Mouse (Mus musculus) urinary bladder, postnatal 10 days (tissue): Measurements from ENCODE around the gene Slco4a1.
A peak's percentile ranks its signal among the peaks of the same experiment; 100 is the strongest.

Source experiments
- DNase-seq: peaks from one replicate; pipeline ENCODE4 v3.0.0; 2022; ENCODE audit warnings: low spot score

The Slco4a1 gene

GRCm38 (mm10) chr2:180455723-180456698 lies at the start of gene Slco4a1:
Gene Slco4a1, plus strand, starts transcription at chr2:180456245.
- no peak for DNase-seq

DNA sequence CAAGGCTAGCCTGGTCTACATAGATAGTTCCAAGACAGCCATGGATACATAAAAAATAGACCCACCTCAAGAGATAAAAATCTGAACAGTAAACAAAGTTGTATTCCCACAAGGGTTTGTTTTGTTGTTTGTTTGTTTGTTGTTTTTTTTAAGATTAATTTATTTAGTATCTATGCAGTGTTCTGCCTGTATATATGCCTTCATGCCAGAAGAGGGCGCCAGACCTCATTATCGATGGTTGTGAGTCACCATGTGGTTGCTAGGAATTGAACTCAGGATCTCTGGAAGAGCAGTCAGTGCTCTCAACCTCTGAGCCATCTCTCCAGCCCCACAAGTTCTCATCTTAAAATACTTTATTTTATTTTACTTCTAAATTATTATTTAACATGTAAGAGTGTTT lies 47.6 kb upstream of the Slco4a1 start:
- no peak for DNase-seq

DNA sequence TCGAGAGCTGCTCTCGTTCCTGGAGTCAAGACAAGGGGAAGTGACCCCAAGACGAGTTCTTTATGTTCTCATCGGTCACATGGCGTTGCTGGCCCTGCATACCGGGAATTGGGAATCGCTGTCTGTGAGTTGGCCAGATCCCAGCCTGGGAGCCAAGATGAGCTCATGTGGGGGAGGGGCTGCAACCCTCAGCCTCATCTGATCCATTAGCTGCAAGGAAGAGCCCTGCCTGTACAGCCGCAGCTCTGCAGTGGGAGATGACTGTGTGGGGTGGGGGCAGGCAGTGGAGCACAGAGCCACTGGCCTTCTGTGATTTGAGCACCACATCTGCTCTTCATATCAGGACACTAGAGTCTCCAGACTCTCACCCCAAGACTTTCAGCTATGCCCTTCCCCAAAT lies 45.6 kb upstream of the Slco4a1 start:
- no peak for DNase-seq

GRCm38 (mm10) chr2:180411013-180411412 lies 45.0 kb upstream of the Slco4a1 start:
- DNase-seq = no peak

DNA sequence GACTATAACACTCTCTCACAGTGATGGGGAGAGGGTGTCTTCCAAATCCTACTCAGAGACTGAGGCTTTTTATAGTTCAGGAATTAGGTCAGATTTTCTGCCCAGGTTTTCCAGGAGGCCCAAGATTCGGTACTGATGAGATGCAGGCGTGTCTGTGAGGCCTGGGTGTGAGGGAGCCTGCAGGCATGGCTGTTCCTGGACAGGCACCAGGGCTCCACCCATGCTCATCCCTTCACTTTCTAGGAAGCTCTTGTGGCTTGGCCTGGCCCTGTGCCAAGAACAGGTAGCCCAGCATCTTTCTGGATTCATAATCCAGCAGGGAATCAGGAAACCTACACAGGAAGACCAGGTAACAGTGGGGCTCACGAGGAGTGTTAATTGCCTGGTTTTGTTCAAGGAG lies 40.4 kb upstream of the Slco4a1 start:
- no peak for DNase-seq

DNA sequence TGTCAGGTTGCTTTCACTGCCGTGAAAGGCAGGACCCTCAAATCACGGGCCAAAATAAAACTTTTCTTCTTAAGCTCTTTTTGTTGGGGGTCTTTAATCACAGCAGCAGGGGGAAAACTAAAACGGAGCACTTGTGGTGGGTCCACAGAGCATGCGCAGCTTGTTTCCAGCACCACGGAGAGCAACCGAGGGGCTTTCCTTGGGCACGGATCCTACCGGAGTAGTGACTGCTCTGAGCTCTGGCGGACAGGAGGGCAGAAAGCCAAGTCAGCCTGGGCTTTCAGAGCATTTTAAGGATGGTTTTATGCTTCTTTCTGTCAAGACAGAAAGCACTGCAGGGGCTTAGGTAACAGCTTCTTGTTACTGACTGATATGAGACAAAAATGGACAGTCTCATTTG lies 38.3 kb upstream of the Slco4a1 start:
- DNase-seq = no peak

DNA sequence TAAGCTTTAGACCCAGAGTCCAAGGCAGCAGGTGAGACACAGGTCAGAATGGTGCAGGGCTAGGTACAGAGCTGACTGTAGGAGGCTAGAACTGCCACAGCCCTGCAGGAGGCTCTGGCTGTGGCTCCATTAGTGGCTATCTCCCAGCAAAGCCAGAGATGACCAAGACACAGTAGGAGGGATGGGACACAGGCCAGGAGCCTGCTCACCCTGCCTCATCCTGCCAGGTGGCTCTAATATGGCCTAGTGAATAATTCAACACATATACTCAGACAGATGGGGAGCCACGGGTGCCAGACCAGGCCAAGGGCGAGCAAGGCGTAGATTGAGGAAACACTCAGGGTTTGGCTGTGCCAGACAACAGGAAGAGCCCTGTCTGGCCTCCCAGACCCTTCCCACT lies 35.4 kb upstream of the Slco4a1 start:
- no peak for DNase-seq

DNA sequence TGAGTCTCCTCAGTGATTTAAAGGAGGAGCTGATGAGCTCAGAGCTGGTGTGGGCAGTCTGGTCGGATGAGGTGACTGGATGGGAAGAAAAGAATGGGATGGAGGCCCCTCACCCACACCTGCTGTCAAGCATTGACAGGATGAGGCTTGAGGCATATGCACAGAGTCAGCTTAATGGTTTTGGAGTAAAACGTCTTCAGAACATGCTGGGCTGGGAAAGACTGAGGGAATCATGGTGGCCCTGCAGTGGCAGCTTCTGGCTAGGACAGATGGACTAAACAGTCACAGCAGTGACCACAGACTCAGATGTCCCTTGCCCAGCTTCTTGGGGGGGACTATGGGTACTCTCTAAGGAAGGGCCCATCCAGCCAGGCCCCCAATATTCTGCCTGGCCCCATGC lies 30.9 kb upstream of the Slco4a1 start:
- DNase-seq = no peak

DNA sequence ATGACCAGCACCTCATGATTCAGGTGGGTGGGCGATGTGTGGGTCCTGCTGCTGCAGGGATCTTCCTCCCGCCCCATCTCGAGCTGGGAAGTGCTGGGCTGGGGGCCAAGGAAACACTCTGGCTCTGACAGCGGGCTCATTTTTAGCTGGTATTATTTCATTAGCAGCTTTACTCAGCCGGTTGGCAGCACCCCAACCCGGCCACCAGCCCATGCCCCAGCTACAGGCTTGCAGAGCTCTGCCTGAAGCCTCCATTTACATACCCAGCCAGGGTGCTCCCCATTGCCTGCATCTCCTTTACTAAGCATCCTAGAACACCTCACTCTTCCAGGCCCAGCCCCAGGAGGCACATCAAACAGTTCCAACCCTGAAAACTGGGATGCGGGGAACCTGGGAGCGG lies 29.0 kb upstream of the Slco4a1 start:
- no peak for DNase-seq

- DNase-seq = no peak
These were observed 27.7 kb upstream of the Slco4a1 start for GRCm38 (mm10) chr2:180428331-180428730.

DNA sequence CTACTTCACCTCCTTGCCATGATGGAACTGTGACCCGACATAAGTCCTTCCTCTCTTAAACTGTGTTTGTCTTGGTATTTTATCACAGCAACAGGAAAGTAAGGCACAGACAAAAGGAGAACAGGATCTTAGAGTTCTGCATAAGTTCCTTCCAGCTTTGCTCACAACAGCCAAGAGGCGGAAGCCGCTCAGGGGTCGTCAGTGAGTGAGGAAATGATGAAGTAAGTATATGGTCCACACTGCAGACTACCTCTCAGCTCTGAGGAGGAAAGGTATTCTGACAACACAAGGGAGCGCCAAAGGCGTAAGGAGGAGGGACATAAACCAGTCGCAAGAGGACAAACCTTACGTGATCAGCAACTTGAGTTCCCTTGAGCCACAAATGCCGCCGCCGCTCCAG lies 25.4 kb upstream of the Slco4a1 start:
- no peak for DNase-seq

GRCm38 (mm10) chr2:180432042-180432668 lies 23.9 kb upstream of the Slco4a1 start:
- peak; percentile 71 for DNase-seq

- DNase-seq = no peak
These were observed 23.3 kb upstream of the Slco4a1 start for GRCm38 (mm10) chr2:180432751-180433150.

- DNase-seq = no peak
These were observed 22.7 kb upstream of the Slco4a1 start for GRCm38 (mm10) chr2:180433350-180433749.

GRCm38 (mm10) chr2:180435341-180435926 lies 20.6 kb upstream of the Slco4a1 start:
- DNase-seq = no peak

DNA sequence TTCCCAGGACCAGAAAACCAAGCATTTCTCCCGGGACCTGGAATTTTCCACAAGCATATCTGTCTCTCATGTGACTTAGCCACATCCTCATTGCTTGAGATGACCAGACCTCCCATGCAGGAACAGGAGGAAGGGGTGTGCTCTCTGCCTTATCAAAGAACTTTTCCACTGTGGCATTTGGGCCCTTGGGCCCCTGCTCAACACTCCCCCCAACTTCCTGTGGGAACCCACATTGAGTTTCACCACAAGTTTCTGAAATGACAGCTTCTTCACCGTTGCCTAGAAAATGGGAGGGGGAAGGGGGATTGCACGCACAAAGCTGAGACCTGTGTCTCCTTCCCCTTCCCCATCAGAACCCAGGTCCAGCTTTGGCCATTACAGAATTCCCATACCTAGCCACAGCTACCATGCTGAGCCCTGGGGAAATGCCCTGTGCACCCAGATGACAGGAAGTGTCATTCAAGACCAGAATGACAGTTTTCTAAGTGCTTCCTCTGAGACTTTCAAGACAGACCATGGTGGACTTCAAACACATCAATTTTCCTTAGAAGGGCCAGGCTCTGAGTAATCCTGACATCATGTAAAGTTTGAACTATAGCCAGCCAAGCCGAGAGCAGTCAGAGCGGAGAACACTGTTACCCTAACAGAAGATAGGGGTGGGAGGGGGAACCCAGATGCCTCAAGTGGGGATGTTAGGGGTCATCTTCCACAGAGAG lies 18.7 kb upstream of the Slco4a1 start:
- DNase-seq = no peak

DNA sequence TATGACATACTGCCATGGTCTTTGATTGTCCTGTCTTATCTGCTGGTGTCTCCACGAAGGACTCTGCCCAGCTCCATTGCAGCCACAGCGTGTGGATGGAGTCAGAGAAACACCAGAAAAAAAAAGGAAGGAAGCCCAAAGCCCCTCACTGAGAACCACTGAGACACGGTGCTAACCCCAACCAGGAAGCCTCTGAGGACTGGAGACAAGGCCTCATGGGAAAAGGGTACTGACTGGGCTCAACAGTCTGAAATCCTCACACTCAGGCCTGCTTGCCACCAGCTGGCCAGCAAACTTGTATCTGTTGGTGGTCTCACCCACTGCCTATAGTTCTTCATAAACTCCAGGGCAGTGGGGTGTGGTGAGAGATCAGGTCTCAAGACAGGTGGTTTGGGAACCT lies 16.3 kb upstream of the Slco4a1 start:
- no peak for DNase-seq

DNA sequence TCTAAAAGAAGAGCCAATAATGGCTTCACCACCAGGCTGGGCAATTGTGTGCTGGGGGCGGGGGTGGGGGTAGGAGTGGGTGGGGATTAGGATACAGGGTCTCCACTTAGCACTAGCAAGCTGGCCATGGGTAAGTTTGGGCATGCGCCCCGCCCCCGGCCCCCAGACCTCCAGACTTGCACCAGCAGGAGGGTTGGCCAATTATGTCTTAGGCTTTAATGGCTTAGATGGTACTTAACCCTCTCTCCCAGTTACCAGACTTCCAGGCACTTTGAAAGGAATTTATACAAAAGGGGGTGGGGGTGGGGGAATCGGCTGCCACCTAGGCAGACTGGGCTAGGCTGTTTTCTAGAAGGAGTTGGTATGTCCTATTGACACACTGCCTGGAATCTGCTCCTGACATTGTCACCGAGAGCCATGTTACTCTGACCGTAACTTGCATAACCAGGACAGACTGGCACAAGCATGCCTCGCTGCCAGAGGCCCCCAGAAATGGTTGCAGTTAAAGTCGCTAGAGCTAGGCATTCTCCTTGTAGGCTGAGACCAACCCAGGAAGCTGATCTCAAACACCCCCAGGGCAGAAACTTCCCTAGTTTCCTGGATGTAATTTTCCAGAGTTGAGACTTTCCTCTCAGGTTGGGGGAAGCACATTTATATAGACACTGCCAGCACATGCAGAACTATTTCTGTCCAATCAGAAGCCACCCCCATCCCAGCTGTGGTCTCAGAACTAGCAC lies 15.3 kb upstream of the Slco4a1 start:
- DNase-seq = no peak

GRCm38 (mm10) chr2:180442061-180442460 lies 14.0 kb upstream of the Slco4a1 start:
- no peak for DNase-seq

DNA sequence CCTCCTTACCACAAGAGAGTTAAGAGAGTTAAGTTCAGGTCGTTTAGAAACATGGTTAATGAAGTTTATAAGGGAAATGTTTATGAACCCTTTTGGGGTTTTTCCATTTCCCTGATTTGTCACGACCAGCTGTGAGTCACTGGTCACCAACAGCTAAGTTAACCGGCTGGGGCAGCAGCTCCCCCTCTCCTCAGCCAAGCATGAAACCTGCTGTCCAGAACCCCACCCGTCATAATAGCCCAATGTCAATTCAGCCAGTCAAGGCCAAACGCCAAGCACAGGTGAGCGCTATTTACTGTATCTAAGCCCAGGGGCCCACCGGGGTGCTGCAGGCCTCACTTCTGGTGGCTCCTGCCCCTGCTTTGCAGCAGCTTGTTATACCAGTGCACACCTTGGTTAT lies 12.2 kb upstream of the Slco4a1 start:
- DNase-seq = no peak

GRCm38 (mm10) chr2:180444957-180445785 lies 10.9 kb upstream of the Slco4a1 start:
- DNase-seq = no peak
